Mouse (Mus musculus) CH12.LX (cell line): ENCODE results near the gene Hist2h2bb. TPM values are rescaled to one million over a fixed set of nuclear protein-coding genes. Genes with fewer than 3 reads are reported as not detected.

Experiments used
- DNase-seq: peaks from one replicate; pipeline ENCODE4 v3.0.0-alpha.2; 2013; ENCODE audit errors: extremely low read depth
- H3K27ac ChIP-seq: 2 replicates; pipeline ENCODE4 v1.5.1; 2012; ENCODE audit warnings: low read depth, mild to moderate bottlenecking, control low read depth, moderate library complexity; ENCODE audit not compliant: insufficient read depth
- H3K27me3 ChIP-seq: replicated peaks from 2 replicates; pipeline ENCODE3; 2012; ENCODE audit warnings: inconsistent platforms
- H3K36me3 ChIP-seq, 2 experiments: replicated peaks in 1 of 2; 2 replicates each; pipeline versions ENCODE3 to v1.6.1; 2012; ENCODE audit warnings: inconsistent platforms in 1 of 2, low read length in 1 of 2, mild to moderate bottlenecking in 1 of 2, mixed read lengths in 1 of 2, moderate library complexity in 1 of 2; ENCODE audit not compliant: control insufficient read depth in 1 of 2, insufficient read depth in 1 of 2
- H3K4me1 ChIP-seq, 2 experiments: 2 replicates each; pipeline ENCODE4 v1.6.1; 2012; ENCODE audit warnings: inconsistent platforms in 1 of 2, moderate library complexity in 1 of 2; ENCODE audit not compliant: insufficient read depth in 2 of 2, control insufficient read depth in 1 of 2
- H3K4me2 ChIP-seq: 2 replicates; pipeline ENCODE4 v1.6.1; 2012; ENCODE audit warnings: low read depth, mild to moderate bottlenecking, control low read depth; ENCODE audit not compliant: poor library complexity, insufficient read depth, severe bottlenecking
- H3K4me3 ChIP-seq, 3 experiments: fragments of 150-350 bp in 1 of 3; sonication (generic) in 1 of 3; replicated peaks in 1 of 3; 2 replicates each; pipeline versions ENCODE3 to v1.5.1; 2011 to 2012; ENCODE audit warnings: low read depth in 2 of 3, low read length in 2 of 3, mild to moderate bottlenecking in 2 of 3, moderate library complexity in 2 of 3, control low read depth in 1 of 3, improper control_type of control experiment in 1 of 3, inconsistent platforms in 1 of 3, mixed read lengths in 1 of 3; ENCODE audit not compliant: poor library complexity in 1 of 3
- H3K79me2 ChIP-seq: replicated peaks from 2 replicates; pipeline ENCODE4 v1.6.1; 2012; ENCODE audit warnings: mild to moderate bottlenecking, moderate library complexity; ENCODE audit not compliant: control insufficient read depth, poor library complexity, insufficient read depth, severe bottlenecking; ENCODE audit errors: extremely low read depth
- H3K9ac ChIP-seq: 2 replicates; pipeline ENCODE4 v1.6.1; 2012; ENCODE audit warnings: low read depth, mild to moderate bottlenecking, control low read depth, moderate library complexity; ENCODE audit not compliant: insufficient read depth
- H3K9me3 ChIP-seq: replicated peaks from 2 replicates; pipeline ENCODE3; 2012; ENCODE audit warnings: low read length, inconsistent platforms, mixed read lengths
- BHLHE40 ChIP-seq: IDR thresholded peaks from 2 replicates; pipeline ENCODE4 v1.6.1; 2011; ENCODE audit warnings: mild to moderate bottlenecking, low read depth, low read length, improper control_type of control experiment
- CHD1 ChIP-seq: IDR thresholded peaks from 2 replicates; pipeline ENCODE4 v1.6.1; 2012; ENCODE audit warnings: low read depth, low read length, improper control_type of control experiment, inconsistent platforms
- CHD2 ChIP-seq: IDR thresholded peaks from 2 replicates; pipeline ENCODE4 v1.6.1; 2011; ENCODE audit warnings: low read length, improper control_type of control experiment
- CTCF ChIP-seq, 2 experiments: IDR thresholded peaks in 1 of 2; conservative IDR thresholded peaks in 1 of 2; 2 replicates each; pipeline ENCODE4 v1.5.1; 2011 to 2012; ENCODE audit warnings: low read depth in 2 of 2, low read length in 2 of 2, improper control_type of control experiment in 1 of 2, inconsistent platforms in 1 of 2, mild to moderate bottlenecking in 1 of 2, moderate library complexity in 1 of 2
- E2F4 ChIP-seq: IDR thresholded peaks from 2 replicates; pipeline ENCODE4 v1.6.1; 2011; ENCODE audit warnings: low read depth, low read length, improper control_type of control experiment; ENCODE audit not compliant: insufficient replicate concordance
- ELF1 ChIP-seq: IDR thresholded peaks from 2 replicates; pipeline ENCODE4 v1.6.1; 2014; ENCODE audit warnings: low read depth, mild to moderate bottlenecking, inconsistent platforms, low read length, improper control_type of control experiment
- EP300 ChIP-seq: IDR thresholded peaks from 2 replicates; pipeline ENCODE4 v1.6.1; 2011; ENCODE audit warnings: low read length, improper control_type of control experiment
- ETS1 ChIP-seq: conservative IDR thresholded peaks from 2 replicates; pipeline ENCODE4 v1.6.1; 2012; ENCODE audit warnings: low read depth, mild to moderate bottlenecking, inconsistent platforms, low read length, improper control_type of control experiment, moderate library complexity
- GABPA ChIP-seq: IDR thresholded peaks from 2 replicates; pipeline ENCODE4 v1.6.1; 2012; ENCODE audit warnings: low read depth, low read length, improper control_type of control experiment, inconsistent platforms; ENCODE audit not compliant: insufficient replicate concordance
- HCFC1 ChIP-seq: IDR thresholded peaks from 2 replicates; pipeline ENCODE4 v1.6.1; 2012; ENCODE audit warnings: low read depth, mild to moderate bottlenecking, inconsistent platforms, low read length, improper control_type of control experiment
- IRF4 ChIP-seq: IDR thresholded peaks from 2 replicates; pipeline ENCODE4 v1.6.1; 2014; ENCODE audit warnings: low read depth, mild to moderate bottlenecking, inconsistent platforms, low read length, improper control_type of control experiment
- JUN ChIP-seq: IDR thresholded peaks from 2 replicates; pipeline ENCODE4 v1.6.1; 2011; ENCODE audit warnings: low read depth, mild to moderate bottlenecking, low read length, improper control_type of control experiment, moderate library complexity; ENCODE audit not compliant: insufficient read depth
- JUND ChIP-seq: conservative IDR thresholded peaks from 2 replicates; pipeline ENCODE4 v1.6.1; 2011; ENCODE audit warnings: low read depth, low read length, improper control_type of control experiment
- KAT2A ChIP-seq: IDR thresholded peaks from 2 replicates; pipeline ENCODE4 v1.6.1; 2012; ENCODE audit warnings: low read length, improper control_type of control experiment, inconsistent platforms; ENCODE audit not compliant: insufficient replicate concordance
- MAFK ChIP-seq: IDR thresholded peaks from 2 replicates; pipeline ENCODE4 v1.6.1; 2011; ENCODE audit warnings: low read length, improper control_type of control experiment; ENCODE audit not compliant: insufficient replicate concordance
- MAX ChIP-seq: IDR thresholded peaks from 2 replicates; pipeline ENCODE4 v1.6.1; 2011; ENCODE audit warnings: low read length, improper control_type of control experiment
- MAZ ChIP-seq: IDR thresholded peaks from 2 replicates; pipeline ENCODE4 v1.6.1; 2012; ENCODE audit warnings: low read depth, mild to moderate bottlenecking, inconsistent platforms, low read length, improper control_type of control experiment, moderate library complexity
- MEF2A ChIP-seq: IDR thresholded peaks from 2 replicates; pipeline ENCODE4 v1.6.1; 2014; ENCODE audit warnings: low read depth, mild to moderate bottlenecking, inconsistent platforms, low read length, improper control_type of control experiment, borderline replicate concordance
- MXI1 ChIP-seq: IDR thresholded peaks from 2 replicates; pipeline ENCODE4 v1.6.1; 2011; ENCODE audit warnings: mild to moderate bottlenecking, low read depth, low read length, improper control_type of control experiment
- MYC ChIP-seq: IDR thresholded peaks from 2 replicates; pipeline ENCODE4 v1.6.1; 2011; ENCODE audit warnings: low read depth, mild to moderate bottlenecking, improper control_type of control experiment, low read length
- NELFE ChIP-seq: IDR thresholded peaks from 2 replicates; pipeline ENCODE4 v1.6.1; 2011; ENCODE audit warnings: low read depth, low read length, improper control_type of control experiment
- PAX5 ChIP-seq: IDR thresholded peaks from 2 replicates; pipeline ENCODE4 v1.6.1; 2012; ENCODE audit warnings: low read length, inconsistent platforms, mixed read lengths
- POLR2A ChIP-seq: IDR thresholded peaks from 2 replicates; pipeline ENCODE4 v1.6.1; 2011; ENCODE audit warnings: low read depth, mild to moderate bottlenecking, improper control_type of control experiment, low read length
- POLR2AphosphoS2 ChIP-seq: IDR thresholded peaks from 2 replicates; pipeline ENCODE4 v1.6.1; 2011; ENCODE audit warnings: low read depth, low read length, improper control_type of control experiment
- RAD21 ChIP-seq: IDR thresholded peaks from 2 replicates; pipeline ENCODE4 v1.6.1; 2011; ENCODE audit warnings: low read depth, mild to moderate bottlenecking, low read length, improper control_type of control experiment, moderate library complexity
- RCOR1 ChIP-seq: conservative IDR thresholded peaks from 2 replicates; pipeline ENCODE4 v1.6.1; 2012; ENCODE audit warnings: low read depth, mild to moderate bottlenecking, inconsistent platforms, low read length, improper control_type of control experiment
- SIN3A ChIP-seq: IDR thresholded peaks from 2 replicates; pipeline ENCODE4 v1.6.1; 2012; ENCODE audit warnings: low read length, improper control_type of control experiment, inconsistent platforms
- SMC3 ChIP-seq: IDR thresholded peaks from 2 replicates; pipeline ENCODE4 v1.6.1; 2011; ENCODE audit warnings: low read depth, low read length, improper control_type of control experiment
- TBP ChIP-seq: conservative IDR thresholded peaks from 2 replicates; pipeline ENCODE4 v1.6.1; 2011; ENCODE audit warnings: low read depth, low read length, improper control_type of control experiment
- TCF12 ChIP-seq: IDR thresholded peaks from 2 replicates; pipeline ENCODE4 v1.6.1; 2014; ENCODE audit warnings: low read depth, mild to moderate bottlenecking, inconsistent platforms, low read length, improper control_type of control experiment
- UBTF ChIP-seq: IDR thresholded peaks from 2 replicates; pipeline ENCODE4 v1.6.1; 2012; ENCODE audit warnings: low read depth, mild to moderate bottlenecking, inconsistent platforms, low read length, improper control_type of control experiment, moderate library complexity
- USF1 ChIP-seq: IDR thresholded peaks from 2 replicates; pipeline ENCODE4 v1.6.1; 2014; ENCODE audit warnings: low read depth, mild to moderate bottlenecking, inconsistent platforms, low read length, improper control_type of control experiment
- USF2 ChIP-seq: conservative IDR thresholded peaks from 2 replicates; pipeline ENCODE4 v1.6.1; 2011; ENCODE audit warnings: low read depth, low read length, improper control_type of control experiment
- ZC3H11A ChIP-seq: IDR thresholded peaks from 2 replicates; pipeline ENCODE4 v1.6.1; 2012; ENCODE audit warnings: low read depth, mild to moderate bottlenecking, inconsistent platforms, low read length, improper control_type of control experiment
- ZMIZ1 ChIP-seq: IDR thresholded peaks from 2 replicates; pipeline ENCODE4 v1.6.1; 2012; ENCODE audit warnings: low read depth, mild to moderate bottlenecking, inconsistent platforms, low read length, improper control_type of control experiment
- ZNF384 ChIP-seq: IDR thresholded peaks from 2 replicates; pipeline ENCODE4 v1.6.1; 2012; ENCODE audit warnings: low read depth, low read length, improper control_type of control experiment, inconsistent platforms
- dilution Hi-C: fragments of 300-500 bp; cut with MboI; formaldehyde crosslinking; loops from 2 replicates; pipeline ENCODE4 v1.14.3; 2020; ENCODE audit warnings: low sequenced_read_pairs; ENCODE audit not compliant: extremely low pct_unique_long_range_greater_than_20kb, extremely low pct_ligation_motif_present
- in situ Hi-C: fragments of 300-500 bp; cut with MboI; formaldehyde crosslinking; loops from 3 replicates; pipeline ENCODE4 v1.14.3; 2019; ENCODE audit warnings: low sequenced_read_pairs, low pct_ligation_motif_present, low pct_unique_long_range_greater_than_20kb, mixed read lengths
- polyA plus RNA-seq: library from polyadenylated mRNA; unstranded; fragments of >175 nt; gene quantifications from 2 replicates; pipeline ENCODE4 v1.2.1, GENCODE M21; 2012; ENCODE audit warnings: low read depth; ENCODE audit not compliant: insufficient read length
- total RNA-seq, 2 experiments: library from RNA; depleted of rRNA; stranded (reverse); fragments of 300-350 nt in 1 of 2; fragments of >200 nt in 1 of 2; gene quantifications; 2 replicates each; pipeline ENCODE4 v1.2.3; 2012 to 2014

The Hist2h2bb gene
- total and polyA plus RNA-seq, 3 experiments: 4.1 to 2,265 (median 51.9) TPM

DNA sequence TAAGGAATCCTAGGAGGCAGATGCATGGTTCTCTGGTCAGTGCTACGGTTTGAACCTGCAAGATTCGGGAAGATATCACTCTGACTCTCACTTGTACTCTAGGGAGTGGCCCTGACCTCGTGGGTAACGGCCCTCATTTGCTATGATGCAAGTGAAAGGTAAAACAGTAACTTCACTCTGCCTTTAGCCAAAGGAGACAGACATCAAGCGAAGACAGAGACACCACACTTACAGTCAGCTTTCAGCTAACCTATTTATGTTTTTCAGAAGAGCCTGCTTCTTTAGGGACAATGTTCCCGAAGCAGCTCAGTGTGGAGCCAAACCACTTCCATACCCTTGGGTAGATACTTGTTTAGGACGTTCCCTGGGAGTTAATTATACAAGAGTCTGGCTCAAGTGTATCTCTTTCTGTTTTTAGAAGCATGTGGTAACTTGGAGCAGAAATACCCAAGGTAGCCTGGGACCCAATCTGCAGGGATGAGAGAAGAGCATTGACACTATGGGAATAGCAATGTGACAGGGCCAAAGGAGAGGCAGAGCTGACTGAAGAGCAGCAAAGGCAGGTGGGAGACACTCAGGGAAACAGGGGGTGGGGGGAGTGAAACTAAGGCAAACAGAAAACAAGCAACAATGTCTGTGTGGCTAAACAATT is 25.5 kb upstream of the Hist2h2bb start:
- Histone ChIP-seq H3K9ac (peak overlapping the region; percentile 87), H3K4me1 (peaks cover 10 to 36% of the 10 kb centered on the region in 2 experiments), H3K27ac (peak overlapping the region; percentile 95), H3K79me2 (no peaks in the 10 kb centered on the region), H3K4me2 (peak overlapping the region; percentile 59), H3K4me3 (peak overlapping the region; percentile 65 to 73 (median 66)), H3K27me3 (no peaks in the 10 kb centered on the region), H3K36me3 (no peaks in the 10 kb centered on the region), H3K9me3 (no peaks in the 10 kb centered on the region)
- in situ Hi-C loops: no loop called here
- dilution Hi-C loops: no loop called here
- TF ChIP-seq CTCF (conservative IDR thresholded peaks at IDR 0.05 in 1 of 2, IDR thresholded peaks at IDR 0.05 in 1 of 2; ENCODE audit: low read depth in 2 of 2, low read length in 2 of 2) (no peak), HCFC1 (no peak; the same call in 1 of the 2 replicates), JUN (no peak), RCOR1 (no peak), MAX (peak; percentile 54), MAFK (no peak), JUND (0 out of 2 replicates have a peak, but pooled peaks have one; percentile 5), ZMIZ1 (peak; percentile 47; the same call in 1 of the 2 replicates), BHLHE40 (no peak), SIN3A (peak; percentile 52; the same call in 1 of the 2 replicates), KAT2A (no peak), NELFE (peak; percentile 53; the same call in 1 of the 2 replicates), MYC (peak; percentile 84), CHD2 (no peak), UBTF (no peak), EP300 (no peak), ELF1 (no peak), TBP (peak; percentile 58; the same call in 1 of the 2 replicates), ZC3H11A (no peak), POLR2AphosphoS2 (no peak), USF2 (no peak), CHD1 (peak; percentile 81; the same call in 1 of the 2 replicates), PAX5 (no peak), POLR2A (no peak; the same call in 1 of the 2 replicates), GABPA (no peak), TCF12 (peak; percentile 55), IRF4 (peak; percentile 37; the same call in 1 of the 2 replicates), MAZ (no peak), SMC3 (no peak), ETS1 (no peak), MEF2A (no peak), MXI1 (peak; percentile 92), USF1 (no peak), RAD21 (no peak), ZNF384 (no peak), E2F4 (no peak)
- peak; percentile 54 for DNase-seq
